Mouse (Mus musculus): ENCODE results near the gene Nav2.

Gene Nav2

GRCm38 (mm10) chr7:49467861-49468260, 559.3 kb downstream of the Nav2 start:
- intact Hi-C loops (cut with DNase I) = no loop called here

GRCm38 (mm10) chr7:49468492-49469205, 560.1 kb downstream of the Nav2 start:
- intact Hi-C loops (cut with DNase I) = no loop called here

GRCm38 (mm10) chr7:49471278-49471677, 562.8 kb downstream of the Nav2 start:
- intact Hi-C loops (cut with DNase I) = loop anchor here (2.0 to 10.0 kb wide), 2 partner anchors 130 to 284 kb away; partner anchors contain the start of gene Htatip2

- intact Hi-C loops (cut with DNase I) = loop anchor here (10.0 kb wide), 1 partner anchor 280 kb away; the partner anchor contains the start of gene Htatip2
Observed at GRCm38 (mm10) chr7:49475282-49475681, 566.8 kb downstream of the Nav2 start.

GRCm38 (mm10) chr7:49476163-49476562, 567.6 kb downstream of the Nav2 start:
- intact Hi-C loops (cut with DNase I) = loop anchor here (10.0 kb wide), 1 partner anchor 279 kb away; the partner anchor contains the start of gene Htatip2

GRCm38 (mm10) chr7:49476666-49477065, 568.1 kb downstream of the Nav2 start:
- intact Hi-C loops (cut with DNase I) = loop anchor here (10.0 kb wide), 1 partner anchor 278 kb away; the partner anchor contains the start of gene Htatip2

GRCm38 (mm10) chr7:49477076-49477975, 568.8 kb downstream of the Nav2 start:
- intact Hi-C loops (cut with DNase I) = loop anchor here (10.0 kb wide), 1 partner anchor 277 kb away; the partner anchor contains the start of gene Htatip2

GRCm38 (mm10) chr7:49477976-49478349, 569.4 kb downstream of the Nav2 start:
- intact Hi-C loops (cut with DNase I) = loop anchor here (10.0 kb wide), 1 partner anchor 277 kb away; the partner anchor contains the start of gene Htatip2

- intact Hi-C loops (cut with DNase I) = loop anchor here (10.0 kb wide), 1 partner anchor 276 kb away; the partner anchor contains the start of gene Htatip2
Observed at GRCm38 (mm10) chr7:49478886-49479285, 570.4 kb downstream of the Nav2 start.

- intact Hi-C loops (cut with DNase I) = no loop called here
Observed at GRCm38 (mm10) chr7:49480962-49481361, 572.4 kb downstream of the Nav2 start.

- intact Hi-C loops (cut with DNase I) = no loop called here
Observed at GRCm38 (mm10) chr7:49484036-49484744, 575.7 kb downstream of the Nav2 start.

- intact Hi-C loops (cut with DNase I) = no loop called here
Observed at GRCm38 (mm10) chr7:49485292-49485847, 576.9 kb downstream of the Nav2 start.

GRCm38 (mm10) chr7:49487347-49487746, 578.8 kb downstream of the Nav2 start:
- intact Hi-C loops (cut with DNase I) = no loop called here

- intact Hi-C loops (cut with DNase I) = no loop called here
Observed at GRCm38 (mm10) chr7:49488493-49489087, 580.1 kb downstream of the Nav2 start.

- intact Hi-C loops (cut with DNase I) = no loop called here
Observed at GRCm38 (mm10) chr7:49490814-49491213, 582.3 kb downstream of the Nav2 start.

GRCm38 (mm10) chr7:49492622-49493021, 584.1 kb downstream of the Nav2 start:
- intact Hi-C loops (cut with DNase I) = no loop called here

GRCm38 (mm10) chr7:49493210-49493609, 584.7 kb downstream of the Nav2 start:
- intact Hi-C loops (cut with DNase I) = no loop called here

- intact Hi-C loops (cut with DNase I) = no loop called here
Observed at GRCm38 (mm10) chr7:49494654-49495053, 586.1 kb downstream of the Nav2 start.

- intact Hi-C loops (cut with DNase I) = no loop called here
Observed at GRCm38 (mm10) chr7:49496111-49496510, 587.6 kb downstream of the Nav2 start.

- intact Hi-C loops (cut with DNase I) = no loop called here
Observed at GRCm38 (mm10) chr7:49496766-49497425, 588.4 kb downstream of the Nav2 start.

Data from adrenal gland (tissue).